Mouse (Mus musculus) lung, embryonic 15.5 days (tissue): ENCODE results near the gene Vim. TPM values are rescaled to one million over a fixed set of nuclear protein-coding genes. Genes with fewer than 3 reads are reported as not detected.

Source experiments
- ATAC-seq: fragments of 200-750 bp; cut with Nextera tagmentation; 2 replicates; pipeline ENCODE4 v1.8.0; 2017; ENCODE audit warnings: moderate number of reproducible peaks, borderline replicate concordance; ENCODE audit not compliant: low FRiP score, low TSS enrichment; ENCODE audit errors: extremely low read depth
- H3K27ac ChIP-seq: fragments of 300-500 bp; sonication (generic); 2 replicates; pipeline ENCODE4 v1.5.1; 2015; ENCODE audit warnings: moderate library complexity, mild to moderate bottlenecking, inconsistent platforms
- H3K27me3 ChIP-seq: fragments of 300-500 bp; sonication (generic); 2 replicates; pipeline ENCODE4 v1.6.1; 2015; ENCODE audit warnings: inconsistent platforms
- H3K36me3 ChIP-seq: fragments of 300-500 bp; sonication (generic); 2 replicates; pipeline ENCODE4 v1.6.1; 2015; ENCODE audit warnings: inconsistent platforms
- H3K4me1 ChIP-seq: fragments of 300-500 bp; sonication (generic); 2 replicates; pipeline ENCODE4 v1.6.1; 2015; ENCODE audit warnings: inconsistent platforms
- H3K4me2 ChIP-seq: fragments of 300-500 bp; sonication (generic); 2 replicates; pipeline ENCODE4 v1.6.1; 2015; ENCODE audit warnings: inconsistent platforms, mild to moderate bottlenecking, moderate library complexity
- H3K4me3 ChIP-seq: fragments of 300-500 bp; sonication (generic); 2 replicates; pipeline ENCODE4 v1.5.1; 2015; ENCODE audit warnings: mild to moderate bottlenecking, inconsistent platforms
- H3K9ac ChIP-seq: fragments of 300-500 bp; sonication (generic); 2 replicates; pipeline ENCODE4 v1.6.1; 2015; ENCODE audit warnings: inconsistent platforms
- H3K9me3 ChIP-seq: fragments of 300-500 bp; sonication (generic); 2 replicates; pipeline ENCODE4 v1.6.1; 2016; ENCODE audit warnings: inconsistent platforms
- WGBS: fragments of 180-500 bp; shearing (Covaris S2); methylation state at CpG from one replicate; pipeline ENCODE4 v1.1.7; 2015; 5-methylcytosine and 5-hydroxymethylcytosine counted together
- polyA plus RNA-seq: library from polyadenylated mRNA; unstranded; fragments of >200 nt; fragmentation: Nextera tagmentation; extraction: Ambion mirVana; gene quantifications from 2 replicates; pipeline ENCODE4 v1.2.1, GENCODE M21; 2015

Vim gene
- polyA plus RNA-seq, 1 experiment from 2014 or later, result 870 TPM

DNA sequence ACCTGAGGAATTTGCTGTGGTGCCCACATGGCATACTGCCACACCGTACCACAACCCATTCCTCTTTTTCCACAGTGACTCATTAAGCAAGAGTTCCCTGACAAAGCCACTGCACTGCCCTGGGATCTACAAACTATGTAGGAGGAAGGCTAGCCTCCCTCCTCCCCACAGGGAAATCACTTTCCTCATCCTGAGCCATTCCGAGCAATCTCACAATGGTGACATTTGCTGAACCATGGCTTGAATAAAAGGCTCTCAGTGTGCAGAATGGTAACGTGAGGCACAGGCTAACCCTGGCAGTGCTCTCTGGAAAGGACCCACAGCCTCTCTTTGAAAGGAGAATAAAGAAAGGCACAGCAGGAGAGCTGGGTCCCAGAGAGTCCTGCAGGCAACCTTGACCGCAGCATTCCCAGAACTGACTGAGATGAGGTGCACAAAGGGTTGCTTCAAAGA lies 1.6 kb upstream of the Vim start:
- peak overlapping the region; percentile 81 for H3K4me2 ChIP-seq
- no peak for ATAC-seq
- peaks cover 2% of the 10 kb centered on the region; the same call in 1 of the 2 replicates for H3K36me3 ChIP-seq
- H3K27ac ChIP-seq, result peak overlapping the region; percentile 99
- H3K9me3 ChIP-seq, result no peaks in the 10 kb centered on the region
- H3K4me3 ChIP-seq, result no peak overlapping the region
- H3K9ac ChIP-seq, result no peak overlapping the region
- H3K4me1 ChIP-seq, result peaks cover 21% of the 10 kb centered on the region
- no peaks in the 10 kb centered on the region for H3K27me3 ChIP-seq
- WGBS, result 43% methylated on average over 4 of the region's 4 CpGs

DNA sequence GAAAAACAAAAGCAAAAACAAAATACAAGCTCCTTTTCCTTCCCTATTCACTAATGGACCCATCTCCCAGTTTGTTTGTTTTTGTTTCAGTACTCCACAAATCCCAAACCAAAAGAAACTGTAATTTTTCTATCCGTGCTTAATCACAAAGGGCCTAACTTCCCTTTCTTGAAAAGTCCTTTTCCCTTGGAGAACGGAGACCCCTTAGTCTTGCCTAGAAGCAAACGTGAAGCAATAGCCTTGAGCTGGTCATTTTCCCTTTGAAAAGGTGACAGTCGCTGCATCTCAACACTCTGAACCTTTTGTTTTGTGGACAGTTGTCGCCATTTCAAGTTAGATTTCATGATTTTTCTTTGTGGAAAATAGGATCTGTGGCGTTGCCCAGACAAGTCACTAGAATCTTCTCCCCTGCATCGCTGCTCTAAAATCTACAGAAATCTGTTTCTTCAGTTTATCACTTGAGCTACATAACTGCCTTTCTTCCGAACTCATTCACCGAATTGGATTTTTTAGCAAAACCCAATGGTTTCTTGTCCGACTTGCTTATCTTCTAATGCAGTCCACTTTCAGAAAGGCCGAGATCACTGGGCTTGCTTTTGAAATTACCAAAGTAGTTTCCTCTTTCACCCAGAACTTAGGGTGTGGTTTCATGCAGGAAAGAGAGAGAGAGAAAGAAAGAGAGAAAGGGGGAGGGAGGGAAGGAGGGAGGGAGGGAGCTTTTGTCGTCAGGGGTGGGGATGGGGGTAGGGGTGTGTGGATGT lies 900 bp upstream of the Vim start:
- no peaks in the 10 kb centered on the region for H3K27me3 ChIP-seq
- H3K9me3 ChIP-seq, result no peaks in the 10 kb centered on the region
- WGBS, result 10% methylated on average over 12 of the region's 12 CpGs
- H3K36me3 ChIP-seq, result peaks cover 6% of the 10 kb centered on the region; the same call in 1 of the 2 replicates
- H3K9ac ChIP-seq, result peak overlapping the region; percentile 78
- peak overlapping the region; percentile 81 for H3K4me2 ChIP-seq
- peak overlapping the region; percentile 99 for H3K27ac ChIP-seq
- H3K4me1 ChIP-seq, result peaks cover 21% of the 10 kb centered on the region
- ATAC-seq, result peak; percentile 25; the same call in 1 of the 2 replicates
- peak overlapping the region; percentile 86 for H3K4me3 ChIP-seq

DNA sequence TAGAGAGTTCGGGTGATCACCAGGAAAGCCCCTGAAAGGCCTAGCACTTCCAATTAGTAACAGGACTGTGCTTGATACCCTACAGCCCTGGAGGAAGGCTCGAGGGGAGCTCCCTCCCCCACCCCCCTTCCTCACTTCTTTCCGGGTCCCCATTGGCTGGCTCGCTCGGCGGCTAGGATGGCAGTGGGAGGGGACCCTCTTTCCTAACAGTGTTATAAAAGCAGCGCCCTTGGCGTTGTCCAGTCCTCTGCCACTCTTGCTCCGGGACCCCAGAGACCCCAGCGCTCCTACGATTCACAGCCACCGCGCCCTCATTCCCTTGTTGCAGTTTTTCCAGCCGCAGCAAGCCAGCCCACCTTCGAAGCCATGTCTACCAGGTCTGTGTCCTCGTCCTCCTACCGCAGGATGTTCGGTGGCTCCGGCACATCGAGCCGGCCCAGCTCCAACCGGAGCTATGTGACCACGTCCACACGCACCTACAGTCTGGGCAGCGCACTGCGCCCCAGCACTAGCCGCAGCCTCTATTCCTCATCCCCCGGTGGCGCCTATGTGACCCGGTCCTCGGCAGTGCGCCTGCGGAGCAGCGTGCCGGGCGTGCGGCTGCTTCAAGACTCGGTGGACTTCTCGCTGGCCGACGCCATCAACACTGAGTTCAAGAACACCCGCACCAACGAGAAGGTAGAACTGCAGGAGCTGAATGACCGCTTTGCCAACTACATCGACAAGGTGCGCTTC lies 506 bp downstream of the Vim start:
- Histone ChIP-seq H3K27me3 (no peaks in the 10 kb centered on the region), H3K9me3 (no peaks in the 10 kb centered on the region), H3K4me1 (peaks cover 21% of the 10 kb centered on the region)

DNA sequence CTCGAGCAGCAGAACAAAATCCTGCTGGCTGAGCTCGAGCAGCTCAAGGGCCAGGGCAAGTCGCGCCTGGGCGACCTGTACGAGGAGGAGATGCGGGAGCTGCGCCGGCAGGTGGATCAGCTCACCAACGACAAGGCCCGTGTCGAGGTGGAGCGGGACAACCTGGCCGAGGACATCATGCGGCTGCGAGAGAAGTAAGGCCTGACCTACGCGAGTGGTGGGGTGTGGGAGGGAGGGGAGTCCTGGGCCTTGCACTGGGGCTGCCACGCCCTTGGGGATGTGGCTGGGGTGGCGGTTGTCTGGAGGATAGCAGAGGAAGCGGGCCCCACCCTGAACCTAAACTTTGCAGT lies 1.0 kb downstream of the Vim start:
- peak overlapping the region; percentile 81 for H3K4me2 ChIP-seq
- under 1% methylated on average over 21 of the region's 21 CpGs for whole genome bisulfite sequencing

More for the DNA sequence above, 506 bp downstream of the Vim start:
- peak; percentile 92 for ATAC-seq
- Histone ChIP-seq H3K4me2 (peak overlapping the region; percentile 81), H3K36me3 (peaks cover 17% of the 10 kb centered on the region), H3K27ac (peak overlapping the region; percentile 99), H3K9ac (peak overlapping the region; percentile 78), H3K4me3 (peak overlapping the region; percentile 86)
- 1% methylated on average over 46 of the region's 46 CpGs for WGBS

DNA sequence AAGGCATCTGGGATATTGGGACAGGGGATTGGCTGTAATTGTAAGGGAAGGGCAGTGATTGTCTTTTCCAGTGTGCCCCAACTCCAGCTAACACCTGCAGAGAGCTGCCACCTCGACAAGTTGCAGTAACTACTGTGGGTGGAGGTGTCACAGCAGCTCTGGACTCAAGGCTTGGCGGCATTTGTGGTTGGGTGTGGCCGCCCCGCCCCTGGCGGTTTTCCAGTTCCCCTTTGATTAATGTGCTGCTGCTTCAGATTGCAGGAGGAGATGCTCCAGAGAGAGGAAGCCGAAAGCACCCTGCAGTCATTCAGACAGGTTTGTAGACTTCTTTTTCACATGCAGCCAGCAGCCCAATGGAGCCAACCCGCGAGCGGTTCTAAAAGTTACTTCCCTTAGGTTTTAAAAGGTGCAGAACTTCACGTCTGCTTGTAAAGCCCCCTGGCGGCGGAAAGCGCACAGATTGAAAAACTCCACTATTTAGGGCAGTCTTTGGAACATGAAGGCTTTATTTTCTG lies 1.6 kb downstream of the Vim start:
- Histone ChIP-seq H3K9me3 (no peaks in the 10 kb centered on the region), H3K27ac (peak overlapping the region; percentile 99), H3K4me2 (peak overlapping the region; percentile 81), H3K27me3 (no peaks in the 10 kb centered on the region), H3K4me3 (peak overlapping the region; percentile 86), H3K4me1 (peaks cover 21% of the 10 kb centered on the region), H3K36me3 (peaks cover 28% of the 10 kb centered on the region), H3K9ac (peak overlapping the region; percentile 78)
- under 1% methylated on average over 13 of the region's 13 CpGs for WGBS
- no peak for ATAC-seq

More for the DNA sequence above, 1.0 kb downstream of the Vim start:
- no peaks in the 10 kb centered on the region for H3K9me3 ChIP-seq
- H3K4me1 ChIP-seq, result peaks cover 21% of the 10 kb centered on the region
- no peaks in the 10 kb centered on the region for H3K27me3 ChIP-seq
- H3K9ac ChIP-seq, result peak overlapping the region; percentile 78
- H3K27ac ChIP-seq, result peak overlapping the region; percentile 99
- ATAC-seq, result peak; percentile 9; the same call in 1 of the 2 replicates
- peaks cover 22% of the 10 kb centered on the region for H3K36me3 ChIP-seq
- peak overlapping the region; percentile 86 for H3K4me3 ChIP-seq

DNA sequence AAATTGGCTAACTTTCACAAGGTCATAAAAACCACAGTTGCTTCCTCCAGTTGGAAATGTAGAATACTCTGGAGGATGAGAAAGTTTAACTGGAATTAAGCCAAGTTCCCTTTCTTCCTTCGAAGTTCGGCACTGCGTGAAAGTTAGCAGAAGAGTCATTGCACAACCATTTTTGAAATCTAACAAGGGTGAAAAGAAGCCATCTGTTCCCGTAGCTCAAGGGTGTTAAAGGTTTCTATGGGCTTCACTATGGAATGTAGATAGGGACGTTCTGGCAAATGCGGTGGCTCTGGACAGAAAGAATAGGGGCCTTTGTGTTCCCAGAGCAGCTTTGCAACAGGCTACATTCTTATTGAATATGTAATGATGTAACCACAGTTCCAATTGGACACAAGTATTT lies 2.2 kb downstream of the Vim start:
- no peaks in the 10 kb centered on the region for H3K27me3 ChIP-seq
- H3K4me1 ChIP-seq, result peaks cover 21% of the 10 kb centered on the region
- H3K4me3 ChIP-seq, result peak overlapping the region; percentile 86
- peak overlapping the region; percentile 78 for H3K9ac ChIP-seq
- peak overlapping the region; percentile 81 for H3K4me2 ChIP-seq
- no peak for ATAC-seq
- 8% methylated on average over 6 of the region's 6 CpGs for WGBS
- peaks cover 32% of the 10 kb centered on the region for H3K36me3 ChIP-seq
- no peaks in the 10 kb centered on the region for H3K9me3 ChIP-seq
- peak overlapping the region; percentile 99 for H3K27ac ChIP-seq

- Histone ChIP-seq H3K4me1 (peaks cover 15% of the 10 kb centered on the region), H3K27ac (no peak overlapping the region), H3K9ac (no peak overlapping the region), H3K9me3 (no peaks in the 10 kb centered on the region), H3K36me3 (peaks cover 47% of the 10 kb centered on the region), H3K27me3 (no peaks in the 10 kb centered on the region), H3K4me3 (0 out of 2 replicates have a peak overlapping the region, but pooled peaks have one; percentile 15), H3K4me2 (peak overlapping the region; percentile 27; the same call in 1 of the 2 replicates)
- ATAC-seq, result no peak
- WGBS, result 94% methylated on average over 1 of the region's 1 CpGs
Measured at GRCm38 (mm10) chr2:13577399-13577798, 3.7 kb downstream of the Vim start.

DNA sequence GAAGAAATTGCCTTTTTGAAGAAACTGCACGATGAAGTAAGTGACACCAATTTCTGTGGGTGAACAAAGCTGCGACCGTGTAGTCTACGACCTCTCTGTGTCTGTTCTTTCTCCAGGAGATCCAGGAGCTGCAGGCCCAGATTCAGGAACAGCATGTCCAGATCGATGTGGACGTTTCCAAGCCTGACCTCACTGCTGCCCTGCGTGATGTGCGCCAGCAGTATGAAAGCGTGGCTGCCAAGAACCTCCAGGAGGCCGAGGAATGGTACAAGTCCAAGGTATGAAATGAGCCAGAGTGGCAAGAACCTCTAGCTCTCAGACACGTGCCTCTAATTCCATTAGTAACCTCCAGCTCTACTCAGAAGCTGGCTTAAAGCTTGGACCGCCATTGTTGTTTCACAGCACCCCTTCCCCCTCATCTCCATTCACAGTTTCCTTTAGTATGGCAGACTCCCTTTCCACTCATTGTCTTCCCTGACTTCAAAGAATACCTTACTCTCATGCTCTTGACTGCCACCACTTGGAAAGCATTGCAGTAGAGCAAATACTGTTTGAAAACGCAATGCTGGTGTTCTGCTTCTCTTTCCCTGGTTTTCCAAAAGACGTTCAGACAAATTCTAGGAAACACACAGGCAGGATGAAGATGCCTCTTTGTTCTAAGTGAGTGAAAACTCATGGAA lies 4.9 kb downstream of the Vim start:
- Histone ChIP-seq H3K36me3 (peaks cover 56% of the 10 kb centered on the region), H3K27ac (no peak overlapping the region), H3K27me3 (no peaks in the 10 kb centered on the region), H3K9ac (no peak overlapping the region), H3K9me3 (no peaks in the 10 kb centered on the region), H3K4me1 (peaks cover 8% of the 10 kb centered on the region), H3K4me3 (no peak overlapping the region), H3K4me2 (0 out of 2 replicates have a peak overlapping the region, but pooled peaks have one; percentile 20)
- 75% methylated on average over 14 of the region's 14 CpGs for WGBS
- ATAC-seq, result no peak

- peaks cover 56% of the 10 kb centered on the region for H3K36me3 ChIP-seq
Measured at GRCm38 (mm10) chr2:13579315-13579714, 5.6 kb downstream of the Vim start.

GRCm38 (mm10) chr2:13579991-13580390 lies 6.3 kb downstream of the Vim start:
- Histone ChIP-seq H3K4me3 (no peak overlapping the region), H3K27me3 (no peaks in the 10 kb centered on the region), H3K4me1 (peaks cover 8% of the 10 kb centered on the region), H3K4me2 (no peak overlapping the region), H3K27ac (no peak overlapping the region), H3K36me3 (peaks cover 56% of the 10 kb centered on the region), H3K9me3 (no peaks in the 10 kb centered on the region), H3K9ac (no peak overlapping the region)
- no peak for ATAC-seq
- WGBS, result 59% methylated on average over 11 of the region's 11 CpGs

More at GRCm38 (mm10) chr2:13579315-13579714, 5.6 kb downstream of the Vim start:
- no peak for ATAC-seq
- WGBS, result 80% methylated on average over 8 of the region's 8 CpGs
- no peak overlapping the region for H3K9ac ChIP-seq
- H3K4me1 ChIP-seq, result peaks cover 8% of the 10 kb centered on the region
- no peak overlapping the region for H3K4me2 ChIP-seq
- H3K4me3 ChIP-seq, result no peak overlapping the region
- no peaks in the 10 kb centered on the region for H3K9me3 ChIP-seq
- H3K27me3 ChIP-seq, result no peaks in the 10 kb centered on the region
- H3K27ac ChIP-seq, result no peak overlapping the region

GRCm38 (mm10) chr2:13582184-13582583 lies 8.5 kb downstream of the Vim start:
- H3K27ac ChIP-seq, result no peak overlapping the region
- no peaks in the 10 kb centered on the region for H3K27me3 ChIP-seq
- ATAC-seq, result no peak
- H3K4me2 ChIP-seq, result no peak overlapping the region
- H3K4me1 ChIP-seq, result no peaks in the 10 kb centered on the region
- 72% methylated on average over 3 of the region's 3 CpGs for WGBS
- no peak overlapping the region for H3K4me3 ChIP-seq
- H3K36me3 ChIP-seq, result peaks cover 53% of the 10 kb centered on the region
- H3K9ac ChIP-seq, result no peak overlapping the region
- H3K9me3 ChIP-seq, result no peaks in the 10 kb centered on the region
